Mouse (Mus musculus) MEL (cell line): ENCODE measurements around the gene Spag7.

Experiments
- CHD2 ChIP-seq: IDR thresholded peaks from 2 replicates; pipeline ENCODE4 v1.6.1; 2011; ENCODE audit warnings: low read length, improper control_type of control experiment
- CTCF ChIP-seq, 3 experiments: IDR thresholded peaks in 2 of 3; conservative IDR thresholded peaks in 1 of 3; 2 replicates each; pipeline ENCODE4 v1.5.1; 2011 to 2012; ENCODE audit warnings: low read length in 3 of 3, low read depth in 2 of 3, mild to moderate bottlenecking in 2 of 3, improper control_type of control experiment in 1 of 3, inconsistent platforms in 1 of 3, mixed read lengths in 1 of 3, moderate library complexity in 1 of 3; ENCODE audit not compliant: control insufficient read depth in 1 of 3, insufficient read depth in 1 of 3, poor library complexity in 1 of 3, severe bottlenecking in 1 of 3
- E2F4 ChIP-seq: IDR thresholded peaks from 2 replicates; pipeline ENCODE4 v1.6.1; 2011; ENCODE audit warnings: low read depth, low read length, improper control_type of control experiment, borderline replicate concordance
- GATA1 ChIP-seq: IDR thresholded peaks from 2 replicates; pipeline ENCODE4 v1.6.1; 2011; ENCODE audit warnings: low read depth, low read length, improper control_type of control experiment
- HCFC1 ChIP-seq: IDR thresholded peaks from 2 replicates; pipeline ENCODE4 v1.6.1; 2012; ENCODE audit warnings: low read depth, mild to moderate bottlenecking, inconsistent platforms, low read length, improper control_type of control experiment, moderate library complexity
- MAX ChIP-seq: IDR thresholded peaks from 2 replicates; pipeline ENCODE4 v1.6.1; 2011; ENCODE audit warnings: low read length, improper control_type of control experiment
- MXI1 ChIP-seq: IDR thresholded peaks from 2 replicates; pipeline ENCODE4 v1.6.1; 2011; ENCODE audit warnings: mild to moderate bottlenecking, low read depth, low read length, improper control_type of control experiment
- POLR2A ChIP-seq, 2 experiments: IDR thresholded peaks; 2 replicates each; pipeline ENCODE4 v1.6.1; 2011 to 2012; ENCODE audit warnings: low read length in 2 of 2, mild to moderate bottlenecking in 2 of 2, control low read depth in 1 of 2, improper control_type of control experiment in 1 of 2, low read depth in 1 of 2, moderate library complexity in 1 of 2; ENCODE audit not compliant: control insufficient read depth in 1 of 2, insufficient read depth in 1 of 2, poor library complexity in 1 of 2
- RAD21 ChIP-seq: IDR thresholded peaks from 2 replicates; pipeline ENCODE4 v1.6.1; 2011; ENCODE audit warnings: mild to moderate bottlenecking, low read depth, low read length, improper control_type of control experiment
- SIN3A ChIP-seq: IDR thresholded peaks from 2 replicates; pipeline ENCODE4 v1.6.1; 2012; ENCODE audit warnings: low read length, improper control_type of control experiment, inconsistent platforms
- USF1 ChIP-seq: IDR thresholded peaks from 2 replicates; pipeline ENCODE4 v1.6.1; 2014; ENCODE audit warnings: low read depth, mild to moderate bottlenecking, inconsistent platforms, low read length, improper control_type of control experiment, moderate library complexity
- USF2 ChIP-seq, 2 experiments: IDR thresholded peaks; 2 replicates each; pipeline ENCODE4 v1.6.1; 2011 to 2012; ENCODE audit warnings: improper control_type of control experiment in 2 of 2, low read length in 2 of 2, borderline replicate concordance in 1 of 2, inconsistent platforms in 1 of 2, low read depth in 1 of 2, mild to moderate bottlenecking in 1 of 2; ENCODE audit not compliant: insufficient read depth in 1 of 2
- ZNF384 ChIP-seq: IDR thresholded peaks from 2 replicates; pipeline ENCODE4 v1.6.1; 2012; ENCODE audit warnings: low read depth, mild to moderate bottlenecking, inconsistent platforms, low read length, improper control_type of control experiment

DNA sequence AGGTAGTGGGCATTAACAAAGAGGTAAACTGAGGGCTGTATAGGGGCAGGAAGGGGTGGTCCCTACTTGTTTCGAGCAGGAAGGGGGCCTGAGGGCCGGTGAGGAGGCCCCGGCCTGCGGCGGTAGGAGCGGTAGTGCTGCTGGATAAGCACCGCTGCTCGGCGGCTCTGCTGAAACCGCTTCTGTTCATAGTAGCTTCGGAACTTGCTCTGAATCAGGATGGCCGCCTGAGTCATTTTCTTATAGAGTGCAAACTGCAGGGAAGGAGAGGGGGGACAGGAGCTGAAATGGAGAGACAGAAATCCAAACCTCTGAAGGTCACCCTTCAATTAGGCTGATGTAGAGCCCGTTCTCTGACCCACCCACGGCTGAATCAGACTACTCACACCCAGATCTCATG lies 1.3 kb upstream of the Spag7 start:
- TF ChIP-seq USF2 (IDR thresholded peaks at IDR 0.05; ENCODE audit: borderline replicate concordance in 1 of 2, insufficient read depth in 1 of 2, low read depth in 1 of 2, low read length in 2 of 2) (no peak), MAX (no peak), POLR2A (IDR thresholded peaks at IDR 0.05; ENCODE audit: control insufficient read depth in 1 of 2, insufficient read depth in 1 of 2, low read depth in 1 of 2, low read length in 2 of 2, poor library complexity in 1 of 2) (no peak), E2F4 (no peak), CTCF (IDR thresholded peaks at IDR 0.05 in 2 of 3, conservative IDR thresholded peaks at IDR 0.05 in 1 of 3; ENCODE audit: control insufficient read depth in 1 of 3, insufficient read depth in 1 of 3, low read depth in 2 of 3, low read length in 3 of 3, poor library complexity in 1 of 3, severe bottlenecking in 1 of 3) (no peak), CHD2 (no peak), RAD21 (no peak), GATA1 (no peak), USF1 (no peak), MXI1 (no peak), HCFC1 (no peak), SIN3A (no peak), ZNF384 (no peak)
